Mouse (Mus musculus): ENCODE data around the gene Arl15. TPM values are rescaled to one million over a fixed set of nuclear protein-coding genes. Genes with fewer than 3 reads are reported as not detected.

Arl15 gene
- polyA plus RNA-seq, 1 experiment: 2.8 TPM

GRCm38 (mm10) chr13:113995490-113996236, 201.4 kb downstream of the Arl15 start:
- TF ChIP-seq GATA1 (IDR thresholded peaks at IDR 0.05; ENCODE audit: low read length): no peak

- no peak for TF ChIP-seq GATA1 (IDR thresholded peaks at IDR 0.05; ENCODE audit: low read length)
Measured at GRCm38 (mm10) chr13:113998811-113999210, 204.5 kb downstream of the Arl15 start.

- TF ChIP-seq GATA1 (IDR thresholded peaks at IDR 0.05; ENCODE audit: low read length): no peak
Measured at GRCm38 (mm10) chr13:114003463-114003862, 209.2 kb downstream of the Arl15 start.

- no peak for TF ChIP-seq GATA1 (IDR thresholded peaks at IDR 0.05; ENCODE audit: low read length)
Measured at GRCm38 (mm10) chr13:114004191-114004590, 209.9 kb downstream of the Arl15 start.

- TF ChIP-seq GATA1 (IDR thresholded peaks at IDR 0.05; ENCODE audit: low read length): no peak
Measured at GRCm38 (mm10) chr13:114009786-114010185, 215.5 kb downstream of the Arl15 start.

- no peak for TF ChIP-seq GATA1 (IDR thresholded peaks at IDR 0.05; ENCODE audit: low read length)
Measured at GRCm38 (mm10) chr13:114010521-114010920, 216.2 kb downstream of the Arl15 start.

- TF ChIP-seq GATA1 (IDR thresholded peaks at IDR 0.05; ENCODE audit: low read length): no peak
Measured at GRCm38 (mm10) chr13:114011019-114011418, 216.7 kb downstream of the Arl15 start.

GRCm38 (mm10) chr13:114017928-114018327, 223.6 kb downstream of the Arl15 start:
- no peak for TF ChIP-seq GATA1 (IDR thresholded peaks at IDR 0.05; ENCODE audit: low read length)

GRCm38 (mm10) chr13:114023541-114023940, 229.2 kb downstream of the Arl15 start:
- no peak for TF ChIP-seq GATA1 (IDR thresholded peaks at IDR 0.05; ENCODE audit: low read length)

GRCm38 (mm10) chr13:114026306-114026705, 232.0 kb downstream of the Arl15 start:
- TF ChIP-seq GATA1 (IDR thresholded peaks at IDR 0.05; ENCODE audit: low read length): no peak

GRCm38 (mm10) chr13:114026751-114027150, 232.4 kb downstream of the Arl15 start:
- TF ChIP-seq GATA1 (IDR thresholded peaks at IDR 0.05; ENCODE audit: low read length): no peak

GRCm38 (mm10) chr13:114048071-114048470, 253.8 kb downstream of the Arl15 start:
- no peak for TF ChIP-seq GATA1 (IDR thresholded peaks at IDR 0.05; ENCODE audit: low read length)

- TF ChIP-seq GATA1 (IDR thresholded peaks at IDR 0.05; ENCODE audit: low read length): no peak
Measured at GRCm38 (mm10) chr13:114048688-114049087, 254.4 kb downstream of the Arl15 start.

GRCm38 (mm10) chr13:114051151-114051850, 257.0 kb downstream of the Arl15 start:
- no peak for TF ChIP-seq GATA1 (IDR thresholded peaks at IDR 0.05; ENCODE audit: low read length)

- no peak for TF ChIP-seq GATA1 (IDR thresholded peaks at IDR 0.05; ENCODE audit: low read length)
Measured at GRCm38 (mm10) chr13:114052426-114053205, 258.3 kb downstream of the Arl15 start.

- TF ChIP-seq GATA1 (IDR thresholded peaks at IDR 0.05; ENCODE audit: low read length): no peak
Measured at GRCm38 (mm10) chr13:114053261-114053660, 259.0 kb downstream of the Arl15 start.

Measured in G1E-ER4 (cell line).